Mouse (Mus musculus): ENCODE measurements around the gene Atf3. TPM values are rescaled to one million over a fixed set of nuclear protein-coding genes. Genes with fewer than 3 reads are reported as not detected.
A peak's percentile ranks its signal among the peaks of the same experiment; 100 is the strongest.

The Atf3 gene
- polyA plus RNA-seq, 1 experiment from 2014 or later: 1.4 TPM

DNA sequence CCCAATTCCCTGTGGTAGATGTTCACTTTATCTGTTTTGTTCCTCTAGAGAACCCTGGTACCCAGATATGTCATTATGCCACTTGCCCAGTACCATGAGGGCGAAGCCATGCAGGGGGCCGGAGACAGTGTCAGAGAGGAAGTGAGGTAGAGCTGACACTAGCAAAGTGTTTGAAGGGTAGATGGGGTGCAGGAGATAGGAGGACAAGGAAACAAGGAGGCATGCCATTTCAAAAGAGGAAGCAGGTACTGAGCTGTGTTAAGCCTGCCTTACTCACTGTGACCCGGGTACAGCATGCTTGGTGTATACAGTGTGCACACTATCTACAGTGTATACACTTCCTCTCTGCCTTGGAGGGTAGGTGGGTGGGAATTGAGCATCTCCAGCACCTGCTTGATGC lies 32.1 kb upstream of the Atf3 start:
- Histone ChIP-seq H3K4me2 (no peak overlapping the region), H3K27ac (no peak overlapping the region), H3K36me3 (ENCODE audit: poor library complexity, severe bottlenecking) (no peaks in the 10 kb centered on the region), H3K9ac (no peak overlapping the region), H3K4me1 (no peaks in the 10 kb centered on the region), H3K27me3 (no peaks in the 10 kb centered on the region), H3K9me3 (replicated peaks) (0 out of 2 replicates have a peak, but pooled peaks cover 5% of the 10 kb centered on the region), H3K4me3 (no peak overlapping the region)
- 95% methylated on average over 3 of the region's 3 CpGs for WGBS
- no peak for ATAC-seq

DNA sequence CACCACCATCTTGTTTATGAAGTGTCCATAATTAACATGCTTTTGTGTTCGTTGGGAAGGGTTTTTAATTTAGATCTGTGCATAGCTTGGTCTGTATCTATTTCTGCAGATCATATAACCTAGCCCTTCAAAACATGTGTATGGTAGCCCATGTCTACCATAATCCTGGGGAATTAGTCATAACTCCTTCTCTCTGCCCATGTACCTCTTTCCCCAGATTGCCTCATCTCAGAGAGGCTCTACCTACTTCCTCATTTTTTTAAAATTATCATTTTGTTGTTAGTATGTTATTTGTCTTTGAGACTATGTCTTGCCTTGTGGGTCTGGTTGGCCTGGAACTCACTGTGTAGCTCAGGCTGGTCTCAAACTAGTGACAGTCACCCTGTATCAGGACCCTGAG lies 30.6 kb upstream of the Atf3 start:
- no peak for ATAC-seq
- Histone ChIP-seq H3K9me3 (replicated peaks) (0 out of 2 replicates have a peak, but pooled peaks cover 5% of the 10 kb centered on the region), H3K36me3 (ENCODE audit: poor library complexity, severe bottlenecking) (no peaks in the 10 kb centered on the region), H3K27ac (no peak overlapping the region), H3K4me3 (no peak overlapping the region), H3K4me2 (no peak overlapping the region), H3K9ac (no peak overlapping the region), H3K4me1 (no peaks in the 10 kb centered on the region), H3K27me3 (no peaks in the 10 kb centered on the region)
- 72% methylated on average over 1 of the region's 1 CpGs for WGBS

DNA sequence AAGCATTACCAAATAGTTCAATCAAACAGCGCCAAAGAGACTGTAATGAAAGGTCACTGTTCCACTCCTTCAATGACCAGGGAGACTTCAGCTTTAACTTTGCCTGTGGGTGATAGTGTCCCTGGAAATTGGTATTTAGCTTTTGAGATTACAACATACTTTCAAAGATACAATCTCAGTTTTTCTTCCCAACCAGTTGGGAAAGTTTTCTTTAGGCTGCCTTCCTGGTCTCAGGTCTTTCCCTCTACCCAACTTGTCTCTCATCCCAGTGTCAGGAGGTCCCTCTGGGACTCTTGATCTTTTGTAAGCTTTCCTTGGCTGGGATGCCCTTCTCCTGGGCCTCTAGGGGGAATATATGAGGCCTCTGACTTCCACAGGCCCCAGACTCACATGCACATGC lies 29.7 kb upstream of the Atf3 start:
- WGBS: 91% methylated on average over 1 of the region's 1 CpGs
- Histone ChIP-seq H3K4me1 (no peaks in the 10 kb centered on the region), H3K9me3 (replicated peaks) (0 out of 2 replicates have a peak, but pooled peaks cover 5% of the 10 kb centered on the region), H3K4me2 (no peak overlapping the region), H3K4me3 (no peak overlapping the region), H3K27ac (no peak overlapping the region), H3K9ac (no peak overlapping the region), H3K27me3 (no peaks in the 10 kb centered on the region), H3K36me3 (ENCODE audit: poor library complexity, severe bottlenecking) (no peaks in the 10 kb centered on the region)
- no peak for ATAC-seq

DNA sequence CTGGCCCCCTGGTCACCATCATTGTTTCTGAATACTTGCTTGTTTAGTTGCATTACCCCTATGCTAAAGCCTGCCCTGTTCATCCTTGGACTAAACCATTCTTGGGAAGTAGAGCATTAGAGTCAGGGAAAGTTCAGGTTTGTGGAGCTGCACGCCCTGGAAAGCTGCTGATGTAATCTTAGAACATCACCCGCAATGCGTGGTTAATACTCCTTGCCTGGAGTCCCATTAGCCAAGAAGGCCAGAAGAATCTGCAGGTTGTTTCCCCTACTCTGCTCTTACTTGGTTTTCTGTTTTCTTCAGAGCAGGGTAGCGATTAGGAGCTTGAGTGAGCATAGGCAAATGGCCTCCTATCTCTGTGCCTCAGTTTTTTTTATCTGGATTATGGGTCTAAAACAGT lies 26.0 kb upstream of the Atf3 start:
- H3K4me2 ChIP-seq: no peak overlapping the region
- H3K36me3 ChIP-seq (ENCODE audit: poor library complexity, severe bottlenecking): no peaks in the 10 kb centered on the region
- no peak for ATAC-seq
- H3K9me3 ChIP-seq (replicated peaks): 0 out of 2 replicates have a peak, but pooled peaks cover 5% of the 10 kb centered on the region
- no peak overlapping the region for H3K27ac ChIP-seq
- H3K4me1 ChIP-seq: no peaks in the 10 kb centered on the region
- H3K27me3 ChIP-seq: no peaks in the 10 kb centered on the region
- WGBS: 89% methylated on average over 4 of the region's 4 CpGs
- H3K9ac ChIP-seq: no peak overlapping the region
- no peak overlapping the region for H3K4me3 ChIP-seq

DNA sequence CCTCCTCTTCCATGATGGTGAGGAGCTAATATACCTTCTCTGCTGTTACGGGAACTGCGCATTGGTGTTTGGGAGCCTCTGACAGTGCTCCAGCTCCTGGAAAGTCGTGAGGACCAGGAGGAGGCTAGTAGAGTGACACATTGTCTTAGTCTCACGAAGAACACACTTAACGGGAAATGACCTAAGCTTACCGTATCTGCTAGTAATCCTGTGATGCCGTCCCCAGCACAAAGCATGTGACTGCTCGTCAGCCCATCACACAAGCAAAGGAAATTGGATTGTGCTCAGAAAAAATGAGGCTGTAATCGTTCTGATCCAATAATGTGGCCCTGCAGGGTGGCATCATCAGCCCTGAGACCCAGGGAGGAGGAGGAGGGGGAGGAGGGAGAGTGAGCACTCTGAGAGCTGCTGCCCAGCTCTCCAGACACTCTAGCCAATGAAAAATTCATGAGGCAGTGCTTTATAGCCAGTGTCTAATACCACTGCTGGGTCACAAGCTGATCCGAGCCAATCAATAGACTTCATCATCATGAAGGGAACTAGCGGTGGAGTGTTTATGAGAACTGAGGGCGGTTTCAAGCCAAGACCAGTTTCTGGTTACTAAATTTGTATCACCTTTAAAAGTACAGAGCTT lies 24.3 kb upstream of the Atf3 start:
- Histone ChIP-seq H3K9ac (no peak overlapping the region), H3K9me3 (replicated peaks) (0 out of 2 replicates have a peak, but pooled peaks cover 5% of the 10 kb centered on the region), H3K27me3 (no peaks in the 10 kb centered on the region), H3K27ac (no peak overlapping the region), H3K4me3 (no peak overlapping the region), H3K4me2 (no peak overlapping the region), H3K36me3 (ENCODE audit: poor library complexity, severe bottlenecking) (no peaks in the 10 kb centered on the region), H3K4me1 (no peaks in the 10 kb centered on the region)
- 60% methylated on average over 12 of the region's 12 CpGs for WGBS
- peak; percentile 57; the same call in 1 of the 2 replicates for ATAC-seq

DNA sequence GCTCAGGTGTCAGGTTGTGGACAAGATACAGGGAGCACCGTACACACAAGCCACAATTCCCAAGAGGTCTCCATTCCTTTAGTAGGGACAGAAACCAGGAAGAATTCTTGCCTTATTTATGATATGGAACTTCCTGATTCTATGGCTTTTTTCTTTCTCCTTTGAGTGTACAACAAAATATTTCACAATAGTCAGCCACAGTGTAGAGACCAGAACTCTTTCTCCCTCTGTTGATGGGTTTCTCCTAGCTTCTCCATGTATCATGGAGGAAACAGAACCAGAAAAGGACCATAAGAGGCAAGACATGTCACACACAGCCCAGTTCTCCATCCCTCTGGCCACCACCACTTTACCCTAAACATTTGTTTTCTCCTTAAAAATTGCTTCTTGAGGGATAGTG lies 23.7 kb upstream of the Atf3 start:
- Histone ChIP-seq H3K9me3 (replicated peaks) (0 out of 2 replicates have a peak, but pooled peaks cover 4% of the 10 kb centered on the region), H3K4me3 (no peak overlapping the region), H3K4me1 (no peaks in the 10 kb centered on the region), H3K4me2 (no peak overlapping the region), H3K36me3 (ENCODE audit: poor library complexity, severe bottlenecking) (no peaks in the 10 kb centered on the region), H3K27ac (no peak overlapping the region), H3K27me3 (no peaks in the 10 kb centered on the region), H3K9ac (no peak overlapping the region)
- 88% methylated on average over 1 of the region's 1 CpGs for WGBS
- ATAC-seq: no peak

DNA sequence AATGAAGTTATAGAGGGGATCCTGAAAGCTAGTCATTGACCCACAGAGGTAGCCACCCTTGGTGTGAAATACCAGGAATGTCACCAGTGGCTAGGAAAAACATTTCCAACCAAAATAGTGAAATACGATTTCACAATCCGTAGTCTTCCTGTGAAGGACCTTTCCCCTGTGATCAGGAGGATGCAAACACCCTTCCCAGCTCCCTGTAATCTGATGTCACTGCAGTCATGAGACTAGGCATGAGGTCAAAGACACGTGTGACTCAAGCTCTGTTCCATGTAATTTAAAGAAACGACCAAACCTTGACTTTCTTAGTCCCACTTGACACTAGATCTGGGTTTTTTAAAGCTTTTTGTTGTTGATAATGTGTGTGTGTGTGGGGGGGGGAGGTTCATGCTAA lies 21.8 kb upstream of the Atf3 start:
- no peak for ATAC-seq
- 86% methylated on average over 4 of the region's 4 CpGs for WGBS
- Histone ChIP-seq H3K36me3 (ENCODE audit: poor library complexity, severe bottlenecking) (no peaks in the 10 kb centered on the region), H3K4me2 (no peak overlapping the region), H3K27me3 (no peaks in the 10 kb centered on the region), H3K27ac (no peak overlapping the region), H3K9me3 (replicated peaks) (no peaks in the 10 kb centered on the region), H3K9ac (no peak overlapping the region), H3K4me1 (no peaks in the 10 kb centered on the region), H3K4me3 (no peak overlapping the region)

DNA sequence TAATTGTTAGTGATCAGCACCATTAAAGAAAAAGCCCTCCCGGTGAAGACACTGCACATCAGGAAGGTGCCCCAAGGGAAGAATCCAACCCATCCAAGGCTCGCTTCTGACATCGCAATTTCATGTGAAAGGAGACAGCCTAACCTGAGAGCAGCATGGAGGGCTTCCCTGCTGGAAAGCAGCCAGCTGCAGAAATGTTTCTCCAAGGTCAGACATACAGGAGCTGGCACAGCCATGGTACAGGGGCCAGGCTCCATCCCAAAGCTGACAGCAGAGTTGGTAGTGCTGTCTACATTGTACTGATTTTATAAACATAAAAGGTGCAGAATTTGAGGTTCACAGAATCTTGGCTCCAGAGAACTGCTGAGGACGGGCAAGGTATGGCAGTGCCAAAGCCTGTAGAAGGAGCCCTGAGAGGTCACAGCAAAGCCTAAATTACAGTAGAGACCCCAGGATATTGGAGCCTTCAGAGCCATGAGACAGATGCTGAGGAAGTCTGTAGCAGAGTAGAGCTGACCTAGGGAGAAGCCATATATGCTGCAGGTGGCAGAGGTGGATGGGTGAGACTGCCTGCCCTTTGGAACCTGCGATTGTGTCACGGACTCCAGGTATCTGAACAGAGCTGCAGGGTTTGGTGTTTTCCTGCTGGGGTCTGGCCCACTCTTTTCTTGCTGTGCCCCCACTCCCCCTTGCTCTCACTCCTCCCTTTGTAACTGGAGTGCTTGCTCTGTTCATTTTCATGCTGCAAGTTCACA lies 18.1 kb upstream of the Atf3 start:
- H3K9ac ChIP-seq: no peak overlapping the region
- H3K4me3 ChIP-seq: no peak overlapping the region
- no peak overlapping the region for H3K27ac ChIP-seq
- H3K27me3 ChIP-seq: no peaks in the 10 kb centered on the region
- 86% methylated on average over 6 of the region's 6 CpGs for WGBS
- H3K4me2 ChIP-seq: no peak overlapping the region
- no peaks in the 10 kb centered on the region for H3K4me1 ChIP-seq
- H3K9me3 ChIP-seq (replicated peaks): no peaks in the 10 kb centered on the region; the same call in 1 of the 2 replicates
- H3K36me3 ChIP-seq (ENCODE audit: poor library complexity, severe bottlenecking): no peaks in the 10 kb centered on the region
- no peak for ATAC-seq

DNA sequence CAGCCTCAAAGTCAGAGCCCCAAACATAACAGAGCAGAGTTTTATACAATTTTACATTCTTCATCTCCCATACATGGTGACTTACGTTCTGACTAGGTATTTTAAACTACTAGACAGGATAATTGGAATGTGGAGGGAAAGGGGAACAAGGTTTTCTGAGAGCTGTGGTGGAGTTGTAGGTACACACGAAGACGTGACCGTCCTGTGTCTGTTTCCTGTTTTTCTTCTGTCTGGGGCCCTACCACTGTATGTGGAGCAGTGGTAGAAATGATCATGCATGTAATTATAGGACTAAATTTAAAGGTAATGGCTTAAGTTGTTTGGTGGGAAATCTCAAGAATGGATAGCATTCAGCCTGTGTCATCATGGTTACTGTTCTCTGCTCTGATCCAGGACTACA lies 17.0 kb upstream of the Atf3 start:
- H3K9me3 ChIP-seq (replicated peaks): no peaks in the 10 kb centered on the region; the same call in 1 of the 2 replicates
- no peak overlapping the region for H3K9ac ChIP-seq
- no peak overlapping the region for H3K27ac ChIP-seq
- no peaks in the 10 kb centered on the region for H3K4me1 ChIP-seq
- no peak overlapping the region for H3K4me2 ChIP-seq
- no peak overlapping the region for H3K4me3 ChIP-seq
- H3K27me3 ChIP-seq: no peaks in the 10 kb centered on the region
- no peaks in the 10 kb centered on the region for H3K36me3 ChIP-seq (ENCODE audit: poor library complexity, severe bottlenecking)
- no peak for ATAC-seq
- WGBS: 90% methylated on average over 4 of the region's 4 CpGs

DNA sequence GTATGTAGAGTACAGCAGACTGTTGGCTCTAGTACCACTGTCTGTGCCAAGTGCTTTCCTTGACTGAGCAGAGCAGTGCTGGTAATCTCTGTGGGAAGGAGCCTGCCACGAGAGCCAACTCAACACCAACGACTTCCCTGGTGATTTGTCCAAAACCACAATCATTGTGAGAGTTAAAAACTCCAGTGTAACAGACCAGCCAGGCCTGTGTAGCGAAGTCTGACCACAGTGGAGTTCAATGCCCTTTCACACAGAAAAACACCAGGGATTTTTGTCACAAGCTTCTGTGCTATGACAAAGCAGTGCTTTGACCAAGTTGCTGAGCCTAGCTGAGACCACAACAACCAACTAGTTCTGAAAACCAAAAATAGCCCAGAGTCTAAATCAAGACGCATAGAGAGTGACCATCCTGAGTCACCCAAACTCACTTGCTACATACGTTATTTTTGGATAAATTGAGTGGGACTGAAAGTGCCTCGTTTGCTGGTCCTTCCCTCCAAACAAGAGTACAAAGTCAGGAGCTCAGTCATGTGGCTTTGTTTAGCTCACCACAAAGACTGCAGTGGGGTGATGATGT lies 12.6 kb upstream of the Atf3 start:
- 79% methylated on average over 6 of the region's 6 CpGs for WGBS
- Histone ChIP-seq H3K9me3 (replicated peaks) (no peaks in the 10 kb centered on the region; the same call in 1 of the 2 replicates), H3K4me1 (peaks cover 4% of the 10 kb centered on the region), H3K9ac (no peak overlapping the region), H3K27me3 (no peaks in the 10 kb centered on the region), H3K4me2 (no peak overlapping the region), H3K4me3 (no peak overlapping the region), H3K36me3 (ENCODE audit: poor library complexity, severe bottlenecking) (no peaks in the 10 kb centered on the region), H3K27ac (no peak overlapping the region)
- no peak for ATAC-seq

DNA sequence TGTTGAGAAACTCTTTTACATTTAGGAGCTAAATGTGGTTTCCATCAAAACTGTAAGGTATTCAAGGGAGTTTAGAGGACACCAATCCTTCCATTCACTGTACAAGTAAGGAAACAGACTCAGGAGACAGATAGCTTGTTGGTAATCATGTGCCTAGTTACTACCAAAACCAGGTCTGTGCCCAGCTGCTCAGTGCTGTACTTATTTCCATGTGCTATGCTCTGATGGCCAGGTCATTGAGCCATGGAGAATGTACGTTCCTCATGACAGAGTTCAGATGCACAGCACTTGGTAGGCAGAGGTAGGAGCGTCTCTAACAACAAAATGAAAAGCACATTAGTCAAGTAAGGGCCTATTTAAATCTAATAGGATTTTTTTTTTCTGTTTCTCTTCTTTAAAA lies 8.7 kb upstream of the Atf3 start:
- H3K27ac ChIP-seq: no peak overlapping the region
- WGBS: 81% methylated on average over 2 of the region's 2 CpGs
- H3K4me1 ChIP-seq: peaks cover 19% of the 10 kb centered on the region

DNA sequence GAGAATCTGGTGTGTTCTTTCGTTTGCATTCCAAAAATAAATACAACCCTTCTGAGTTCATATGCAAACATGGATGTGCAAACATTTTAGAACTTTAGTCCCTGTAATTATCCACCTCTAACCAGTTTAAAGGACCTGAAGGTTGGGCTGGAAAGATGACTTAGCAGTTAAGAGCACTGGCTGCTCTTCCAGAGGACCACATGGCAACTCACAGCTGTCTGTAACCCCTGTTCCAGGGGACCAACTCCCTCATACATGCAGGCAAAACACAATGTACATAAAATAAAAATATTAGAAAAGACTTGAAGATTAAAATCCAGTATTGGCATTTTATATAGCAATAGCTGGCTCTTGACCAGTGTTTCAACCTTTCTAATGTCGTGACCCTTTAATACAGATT lies 7.9 kb upstream of the Atf3 start:
- Histone ChIP-seq H3K9me3 (replicated peaks) (no peaks in the 10 kb centered on the region), H3K4me3 (no peak overlapping the region), H3K9ac (no peak overlapping the region), H3K4me2 (no peak overlapping the region), H3K4me1 (peaks cover 19% of the 10 kb centered on the region), H3K36me3 (ENCODE audit: poor library complexity, severe bottlenecking) (no peaks in the 10 kb centered on the region), H3K27ac (no peak overlapping the region), H3K27me3 (no peaks in the 10 kb centered on the region)
- ATAC-seq: no peak
- 88% methylated on average over 2 of the region's 2 CpGs for WGBS

More for the DNA sequence above, 8.7 kb upstream of the Atf3 start:
- H3K4me3 ChIP-seq: no peak overlapping the region
- H3K9ac ChIP-seq: no peak overlapping the region
- H3K36me3 ChIP-seq (ENCODE audit: poor library complexity, severe bottlenecking): no peaks in the 10 kb centered on the region
- no peak for ATAC-seq
- no peaks in the 10 kb centered on the region for H3K9me3 ChIP-seq (replicated peaks)
- no peaks in the 10 kb centered on the region for H3K27me3 ChIP-seq
- no peak overlapping the region for H3K4me2 ChIP-seq

Data from forebrain, embryonic 13.5 days (tissue).